Mouse (Mus musculus): ENCODE results near the gene Smyd5. TPM values are rescaled to one million over a fixed set of nuclear protein-coding genes. Genes with fewer than 3 reads are reported as not detected.

Smyd5 gene
- polyA plus RNA-seq, 1 experiment from 2014 or later = 52.7 TPM

DNA sequence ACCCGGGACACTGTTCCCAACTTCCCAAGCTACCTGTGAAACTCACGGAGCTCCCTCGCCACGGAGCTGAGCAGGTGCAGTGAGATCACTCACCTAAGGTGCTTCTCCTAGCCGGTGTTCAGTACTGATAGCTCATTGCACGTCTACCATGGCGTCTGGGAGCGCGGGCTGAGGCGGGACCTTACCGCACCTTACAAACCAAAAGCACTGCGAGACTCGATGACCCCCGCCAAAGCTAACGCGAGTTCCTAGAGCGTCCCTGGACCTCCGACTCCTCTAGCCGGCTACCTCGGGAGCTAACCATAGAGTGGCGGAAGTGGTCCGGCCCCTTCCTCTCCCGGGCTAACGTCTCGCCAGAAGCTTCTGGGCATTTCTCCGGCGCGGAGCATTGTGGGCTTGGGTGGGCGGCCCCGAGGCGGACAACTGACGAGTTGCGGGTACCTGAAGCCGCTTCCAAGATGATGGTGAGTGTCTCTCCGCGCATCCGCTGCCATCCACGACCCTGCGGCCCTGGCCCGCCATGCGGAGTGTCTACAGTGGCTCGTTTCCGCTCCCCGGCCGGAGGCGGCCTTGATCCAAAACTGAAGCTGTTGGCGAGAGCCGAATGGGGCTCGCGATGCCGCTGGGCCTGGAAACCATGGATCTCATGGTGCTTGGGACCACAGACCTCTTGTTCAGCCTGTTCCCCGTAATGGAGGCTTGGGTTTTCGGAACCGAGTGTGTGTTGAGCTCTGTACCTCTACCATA, 20.0 kb downstream of the Smyd5 start, which contains the start of gene Pradc1:
TSS of gene Pradc1 (minus strand) at position 307 of the 747 bp plus-strand sequence.
- Histone ChIP-seq H3K4me1 (replicated peaks; ENCODE audit: control insufficient read depth, insufficient read depth, low read length) (peaks cover 10% of the 10 kb centered on the region), H3K9ac (ENCODE audit: low read length) (peak within 1 kb of the TSS; percentile 92), H3K27me3 (ENCODE audit: control insufficient read depth, insufficient read depth, low read length) (no peaks in the 10 kb centered on the region), H3K9me3 (ENCODE audit: control insufficient read depth, low read length) (no peaks in the 10 kb centered on the region), H3K4me3 (ENCODE audit: low read depth, low read length) (peak within 1 kb of the TSS; percentile 65), H3K4me2 (ENCODE audit: low read depth, low read length, severe bottlenecking) (peak within 1 kb of the TSS; percentile 86), H3K36me3 (ENCODE audit: control insufficient read depth, insufficient read depth, low read length) (no peaks in the 10 kb centered on the region), H3K27ac (ENCODE audit: low read depth, low read length) (peak within 1 kb of the TSS; percentile 89)
- under 1% methylated on average over 54 of the region's 54 CpGs for WGBS
- ATAC-seq (replicated peaks; ENCODE audit: low FRiP score) = peak; percentile 91
- DNase-seq (ENCODE audit: low spot score) = peak; percentile 99

DNA sequence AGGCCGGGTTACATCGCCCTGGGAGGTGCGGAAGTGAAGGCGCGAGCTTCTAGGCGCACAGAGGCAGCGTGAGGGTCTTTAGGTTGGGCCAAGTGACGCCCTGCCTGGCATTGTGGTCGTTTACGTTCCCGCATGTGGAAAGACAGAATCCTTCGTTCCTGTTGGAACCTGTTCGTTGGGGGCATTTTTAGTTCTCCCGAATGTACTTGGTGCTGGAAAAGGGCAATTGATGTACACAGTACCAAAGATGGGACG, 20.5 kb downstream of the Smyd5 start:
- peaks cover 10% of the 10 kb centered on the region for H3K4me1 ChIP-seq (replicated peaks; ENCODE audit: control insufficient read depth, insufficient read depth, low read length)
- no peak for DNase-seq (ENCODE audit: low spot score)
- H3K4me2 ChIP-seq (ENCODE audit: low read depth, low read length, severe bottlenecking) = peak overlapping the region; percentile 86
- H3K9ac ChIP-seq (ENCODE audit: low read length) = peak overlapping the region; percentile 92
- H3K9me3 ChIP-seq (ENCODE audit: control insufficient read depth, low read length) = no peaks in the 10 kb centered on the region
- H3K36me3 ChIP-seq (ENCODE audit: control insufficient read depth, insufficient read depth, low read length) = no peaks in the 10 kb centered on the region
- 1% methylated on average over 15 of the region's 15 CpGs for WGBS
- H3K4me3 ChIP-seq (ENCODE audit: low read depth, low read length) = peak overlapping the region; percentile 65
- H3K27ac ChIP-seq (ENCODE audit: low read depth, low read length) = peak overlapping the region; percentile 89
- no peaks in the 10 kb centered on the region for H3K27me3 ChIP-seq (ENCODE audit: control insufficient read depth, insufficient read depth, low read length)
- ATAC-seq (replicated peaks; ENCODE audit: low FRiP score) = no peak

DNA sequence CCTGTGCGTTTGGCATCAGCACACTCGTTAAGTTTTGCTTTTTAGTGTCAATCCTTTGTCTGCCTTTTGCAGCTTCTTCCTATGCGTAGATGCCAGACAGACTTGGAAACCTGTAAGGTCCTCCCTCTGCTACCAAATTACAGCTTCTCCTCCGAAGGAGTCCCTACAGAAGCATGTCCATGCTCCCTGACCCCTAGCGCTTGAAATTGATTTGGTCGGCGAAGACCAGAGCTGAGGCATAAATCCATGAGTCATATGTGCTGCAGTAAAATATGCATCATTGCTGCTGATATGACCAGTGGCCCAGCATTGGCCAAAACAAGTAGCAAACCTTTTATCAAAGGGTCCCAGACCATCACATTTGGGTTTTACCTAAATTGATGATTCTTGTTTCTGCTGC, 21.0 kb downstream of the Smyd5 start:
- peak overlapping the region; percentile 65 for H3K4me3 ChIP-seq (ENCODE audit: low read depth, low read length)
- no peaks in the 10 kb centered on the region for H3K9me3 ChIP-seq (ENCODE audit: control insufficient read depth, low read length)
- H3K4me1 ChIP-seq (replicated peaks; ENCODE audit: control insufficient read depth, insufficient read depth, low read length) = peaks cover 10% of the 10 kb centered on the region
- H3K27me3 ChIP-seq (ENCODE audit: control insufficient read depth, insufficient read depth, low read length) = no peaks in the 10 kb centered on the region
- peak overlapping the region; percentile 92 for H3K9ac ChIP-seq (ENCODE audit: low read length)
- ATAC-seq (replicated peaks; ENCODE audit: low FRiP score) (no peak), DNase-seq (ENCODE audit: low spot score) (no peak)
- H3K36me3 ChIP-seq (ENCODE audit: control insufficient read depth, insufficient read depth, low read length) = no peaks in the 10 kb centered on the region
- H3K27ac ChIP-seq (ENCODE audit: low read depth, low read length) = no peak overlapping the region
- 15% methylated on average over 7 of the region's 7 CpGs for WGBS
- H3K4me2 ChIP-seq (ENCODE audit: low read depth, low read length, severe bottlenecking) = peak overlapping the region; percentile 86

GRCm38 (mm10) chr6:85459621-85460020, 27.8 kb downstream of the Smyd5 start:
- DNase-seq (ENCODE audit: low spot score) (no peak), ATAC-seq (replicated peaks; ENCODE audit: low FRiP score) (no peak)
- Histone ChIP-seq H3K27ac (ENCODE audit: low read depth, low read length) (no peak overlapping the region), H3K4me2 (ENCODE audit: low read depth, low read length, severe bottlenecking) (no peak overlapping the region), H3K36me3 (ENCODE audit: control insufficient read depth, insufficient read depth, low read length) (peaks cover 33% of the 10 kb centered on the region), H3K4me1 (replicated peaks; ENCODE audit: control insufficient read depth, insufficient read depth, low read length) (no peaks in the 10 kb centered on the region), H3K27me3 (ENCODE audit: control insufficient read depth, insufficient read depth, low read length) (no peaks in the 10 kb centered on the region), H3K4me3 (ENCODE audit: low read depth, low read length) (no peak overlapping the region), H3K9me3 (ENCODE audit: control insufficient read depth, low read length) (no peaks in the 10 kb centered on the region), H3K9ac (ENCODE audit: low read length) (no peak overlapping the region)
- 93% methylated on average over 2 of the region's 2 CpGs for WGBS

DNA sequence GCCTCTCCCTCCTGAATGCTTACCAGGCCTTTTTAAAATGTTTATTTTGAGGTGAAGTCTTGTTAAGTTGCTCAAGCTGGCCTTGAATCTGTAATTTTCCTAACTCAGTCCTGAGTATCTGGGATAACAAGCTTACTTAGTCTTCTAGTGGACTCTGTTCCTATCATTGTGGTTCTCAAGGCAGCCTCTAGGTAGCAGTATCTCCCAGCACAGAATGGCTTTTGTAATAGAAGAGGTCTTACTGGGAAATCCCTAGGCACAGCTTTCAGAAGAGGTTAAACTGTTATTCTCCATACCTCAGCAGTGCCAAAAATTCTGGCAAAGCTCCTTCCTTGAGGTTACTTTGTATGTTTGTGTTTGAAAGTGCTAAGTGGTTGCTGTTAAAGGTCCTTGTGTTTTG, 33.6 kb downstream of the Smyd5 start:
- H3K4me1 ChIP-seq (replicated peaks; ENCODE audit: control insufficient read depth, insufficient read depth, low read length) = no peaks in the 10 kb centered on the region
- peaks cover 57% of the 10 kb centered on the region for H3K36me3 ChIP-seq (ENCODE audit: control insufficient read depth, insufficient read depth, low read length)
- no peak overlapping the region for H3K4me3 ChIP-seq (ENCODE audit: low read depth, low read length)
- no peak overlapping the region for H3K9ac ChIP-seq (ENCODE audit: low read length)
- ATAC-seq (replicated peaks; ENCODE audit: low FRiP score) = no peak
- H3K9me3 ChIP-seq (ENCODE audit: control insufficient read depth, low read length) = no peaks in the 10 kb centered on the region
- H3K27me3 ChIP-seq (ENCODE audit: control insufficient read depth, insufficient read depth, low read length) = no peaks in the 10 kb centered on the region
- H3K4me2 ChIP-seq (ENCODE audit: low read depth, low read length, severe bottlenecking) = no peak overlapping the region
- no peak overlapping the region for H3K27ac ChIP-seq (ENCODE audit: low read depth, low read length)
- no peak for DNase-seq (ENCODE audit: low spot score)

- no peak for DNase-seq (ENCODE audit: low spot score)
- H3K4me1 ChIP-seq (replicated peaks; ENCODE audit: control insufficient read depth, insufficient read depth, low read length) = no peaks in the 10 kb centered on the region
- no peaks in the 10 kb centered on the region for H3K9me3 ChIP-seq (ENCODE audit: control insufficient read depth, low read length)
- no peak overlapping the region for H3K4me3 ChIP-seq (ENCODE audit: low read depth, low read length)
- ATAC-seq (replicated peaks; ENCODE audit: low FRiP score) = no peak
- H3K27ac ChIP-seq (ENCODE audit: low read depth, low read length) = no peak overlapping the region
- no peak overlapping the region for H3K9ac ChIP-seq (ENCODE audit: low read length)
- no peak overlapping the region for H3K4me2 ChIP-seq (ENCODE audit: low read depth, low read length, severe bottlenecking)
- 85% methylated on average over 5 of the region's 5 CpGs for WGBS
- H3K36me3 ChIP-seq (ENCODE audit: control insufficient read depth, insufficient read depth, low read length) = peaks cover 27% of the 10 kb centered on the region
- no peaks in the 10 kb centered on the region for H3K27me3 ChIP-seq (ENCODE audit: control insufficient read depth, insufficient read depth, low read length)
These were observed 38.1 kb downstream of the Smyd5 start for GRCm38 (mm10) chr6:85469660-85470430.

DNA sequence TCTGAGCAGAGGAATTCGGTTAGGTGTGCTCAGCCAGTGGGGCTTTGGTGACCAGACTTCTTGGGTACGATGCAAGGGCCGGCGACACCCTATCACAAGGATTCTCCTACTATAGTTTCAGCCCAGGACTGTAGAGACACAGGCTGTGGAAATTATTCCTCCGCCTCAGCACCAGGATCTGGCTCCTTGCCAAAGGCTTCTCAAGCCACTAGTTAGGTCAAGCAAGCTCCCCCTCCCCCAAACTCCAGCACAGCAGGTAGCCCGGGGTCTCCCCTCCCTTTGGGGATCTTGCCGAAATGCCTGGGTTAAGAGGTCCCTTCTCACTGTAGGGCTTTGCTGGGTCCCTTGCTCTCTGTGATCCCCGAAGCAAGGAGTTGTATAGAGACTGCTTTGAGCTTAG, 40.2 kb downstream of the Smyd5 start:
- H3K9me3 ChIP-seq (ENCODE audit: control insufficient read depth, low read length) = no peaks in the 10 kb centered on the region
- no peaks in the 10 kb centered on the region for H3K27me3 ChIP-seq (ENCODE audit: control insufficient read depth, insufficient read depth, low read length)
- 71% methylated on average over 8 of the region's 8 CpGs for WGBS
- no peak overlapping the region for H3K4me3 ChIP-seq (ENCODE audit: low read depth, low read length)
- no peak for DNase-seq (ENCODE audit: low spot score)
- no peak for ATAC-seq (replicated peaks; ENCODE audit: low FRiP score)
- no peaks in the 10 kb centered on the region for H3K4me1 ChIP-seq (replicated peaks; ENCODE audit: control insufficient read depth, insufficient read depth, low read length)
- no peak overlapping the region for H3K27ac ChIP-seq (ENCODE audit: low read depth, low read length)
- peaks cover 17% of the 10 kb centered on the region for H3K36me3 ChIP-seq (ENCODE audit: control insufficient read depth, insufficient read depth, low read length)
- H3K9ac ChIP-seq (ENCODE audit: low read length) = no peak overlapping the region
- H3K4me2 ChIP-seq (ENCODE audit: low read depth, low read length, severe bottlenecking) = no peak overlapping the region

- no peaks in the 10 kb centered on the region for H3K27me3 ChIP-seq (ENCODE audit: control insufficient read depth, insufficient read depth, low read length)
- 53% methylated on average over 5 of the region's 5 CpGs for WGBS
- H3K36me3 ChIP-seq (ENCODE audit: control insufficient read depth, insufficient read depth, low read length) = peaks cover 12% of the 10 kb centered on the region; the same call in 1 of the 2 replicates
- DNase-seq (ENCODE audit: low spot score) (no peak), ATAC-seq (replicated peaks; ENCODE audit: low FRiP score) (no peak)
- H3K9ac ChIP-seq (ENCODE audit: low read length) = no peak overlapping the region
- H3K9me3 ChIP-seq (ENCODE audit: control insufficient read depth, low read length) = no peaks in the 10 kb centered on the region
- no peak overlapping the region for H3K4me3 ChIP-seq (ENCODE audit: low read depth, low read length)
- no peaks in the 10 kb centered on the region for H3K4me1 ChIP-seq (replicated peaks; ENCODE audit: control insufficient read depth, insufficient read depth, low read length)
- H3K27ac ChIP-seq (ENCODE audit: low read depth, low read length) = no peak overlapping the region
- no peak overlapping the region for H3K4me2 ChIP-seq (ENCODE audit: low read depth, low read length, severe bottlenecking)
These were observed 40.8 kb downstream of the Smyd5 start for GRCm38 (mm10) chr6:85472542-85472941.

Data from forebrain, embryonic 11.5 days (tissue).